Mouse (Mus musculus): ENCODE data around the gene Nop9.

DNA sequence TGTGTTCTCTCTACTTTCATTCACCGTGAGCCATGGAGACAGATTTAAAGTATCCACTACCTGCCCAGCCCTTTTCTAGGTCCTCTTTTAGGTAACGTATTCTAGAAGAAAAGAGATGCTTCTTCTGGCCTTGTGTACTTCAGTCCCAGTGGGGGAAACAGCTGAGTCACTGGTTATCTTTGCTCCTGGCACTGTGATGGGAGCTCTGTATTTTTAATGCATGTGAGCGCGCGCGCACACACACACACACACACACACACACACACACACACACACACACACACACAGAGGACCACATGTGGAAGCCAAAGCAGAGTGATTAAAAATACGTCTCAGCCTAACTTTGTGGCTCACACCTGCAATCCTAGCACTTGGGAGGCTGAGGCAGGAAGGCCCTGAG is 22.1 kb upstream of the Nop9 start:
- no peak for TF ChIP-seq CTCF (IDR thresholded peaks at IDR 0.05; ENCODE audit: low read depth)
- TF ChIP-seq EP300 (IDR thresholded peaks at IDR 0.05; ENCODE audit: low read depth): no peak

All from liver, postnatal 0 days (tissue).